Comparison of ENCODE assay signal across 21 mouse cellular contexts in genomic region chr5:54005865-54006225, GRCm38 (mm10). TPM values are rescaled to one million over a fixed set of nuclear protein-coding genes. Genes with fewer than 3 reads are reported as not detected.
DNase-seq lines count a peak whose midpoint lies in the region; ATAC-seq and TF ChIP-seq lines count a peak whose summit lies in the region.
"Had no signal": no experiment of that assay in that cellular context is flagged by ENCODE, and none has a peak within 500 bp of the region (broad histone marks: within the 10 kb centered on the region; RNA-seq: fewer than 3 reads in every experiment).

No protein-coding gene starts in this region.

- no peaks in the 10 kb centered on the region for H3K36me3 ChIP-seq in liver, adult 2 months (ENCODE audit: control insufficient read depth, insufficient read depth, low read length)
- no peaks in the 10 kb centered on the region for H3K36me3 ChIP-seq in liver, embryonic 12.5 days
- H3K36me3 ChIP-seq in embryonic facial prominence, embryonic 13.5 days, result no peaks in the 10 kb centered on the region
- H3K36me3 ChIP-seq: embryonic facial prominence, embryonic 15.5 days; heart, embryonic 13.5 days; hindbrain, embryonic 12.5 days; intestine, embryonic 15.5 days had no signal

- no peak overlapping the region for H3K4me2 ChIP-seq in liver, embryonic 12.5 days
- 0 out of 2 replicates have a peak overlapping the region, but pooled peaks have one; percentile 1 for H3K4me2 ChIP-seq in embryonic facial prominence, embryonic 13.5 days
- H3K4me2 ChIP-seq: embryonic facial prominence, embryonic 15.5 days; heart, embryonic 13.5 days; hindbrain, embryonic 12.5 days; intestine, embryonic 15.5 days had no signal

- no peak for TF ChIP-seq POLR2A in liver, adult 2 months (IDR thresholded peaks at IDR 0.05; ENCODE audit: extremely low read depth, insufficient read depth, low read length)

- H3K79me2 ChIP-seq in liver, adult 2 months (ENCODE audit: control insufficient read depth, insufficient read depth, low read length), result peaks cover 39% of the 10 kb centered on the region

- intact Hi-C loops in gastrocnemius, adult 2 months (cut with DNase I), result no loop called here

- TF ChIP-seq CTCF in gastrocnemius, adult 2 months (IDR thresholded peaks at IDR 0.05), result no peak
- TF ChIP-seq CTCF in liver, adult 2 months (IDR thresholded peaks at IDR 0.05; ENCODE audit: low read depth, low read length), result no peak

- H3K4me1 ChIP-seq in liver, adult 2 months (ENCODE audit: control insufficient read depth, insufficient read depth, low read length), result peaks cover 18% of the 10 kb centered on the region
- peaks cover 18% of the 10 kb centered on the region for H3K4me1 ChIP-seq in liver, embryonic 12.5 days
- H3K4me1 ChIP-seq in embryonic facial prominence, embryonic 13.5 days, result peaks cover 12% of the 10 kb centered on the region
- H3K4me1 ChIP-seq: intestine, embryonic 15.5 days had no signal

- H3K4me3 ChIP-seq in gastrocnemius, adult 2 months, result no peak overlapping the region
- no peak overlapping the region for H3K4me3 ChIP-seq in liver, adult 2 months (ENCODE audit: insufficient read depth, low read depth, low read length)
- no peak overlapping the region for H3K4me3 ChIP-seq in liver, embryonic 12.5 days
- H3K4me3 ChIP-seq in embryonic facial prominence, embryonic 13.5 days, result no peak overlapping the region
- H3K4me3 ChIP-seq: embryonic facial prominence, embryonic 15.5 days; erythroblast, embryonic 14.5 days; forebrain, embryonic 10.5 days; heart, embryonic 13.5 days; hindbrain, embryonic 12.5 days; intestine, embryonic 15.5 days had no signal

- no peak for ATAC-seq in liver, embryonic 12.5 days
- ATAC-seq in CD4-positive, CD25-positive, alpha-beta regulatory T cell, adult 4 months, result peak; percentile 14
- no peak for ATAC-seq in embryonic facial prominence, embryonic 13.5 days (ENCODE audit: insufficient number of reproducible peaks, insufficient read depth, low FRiP score, low TSS enrichment, low read depth)
- no peak for ATAC-seq in granulocyte monocyte progenitor cell, adult 5-6 weeks (replicated peaks; ENCODE audit: poor library complexity, severe bottlenecking)
- ATAC-seq: forebrain, embryonic 14.5 days; hindbrain, postnatal 0 days; intestine, embryonic 15.5 days had no signal

- WGBS in liver, adult 2 months, result 47% methylated on average over 6 of the region's 6 CpGs
- WGBS in liver, embryonic 12.5 days (ENCODE audit: insufficient replicate concordance), result 54% methylated on average over 6 of the region's 6 CpGs
- WGBS in embryonic facial prominence, embryonic 13.5 days, result 17% methylated on average over 6 of the region's 6 CpGs

- peak overlapping the region; percentile 57 for H3K27ac ChIP-seq in gastrocnemius, adult 2 months
- H3K27ac ChIP-seq in liver, adult 2 months (replicated peaks; ENCODE audit: insufficient read depth, low read depth, low read length), result peak overlapping the region; percentile 83
- H3K27ac ChIP-seq in liver, embryonic 12.5 days, result no peak overlapping the region
- no peak overlapping the region for H3K27ac ChIP-seq in embryonic facial prominence, embryonic 13.5 days
- H3K27ac ChIP-seq: embryonic facial prominence, embryonic 15.5 days; forebrain, embryonic 10.5 days; heart, embryonic 13.5 days; hindbrain, embryonic 12.5 days; hindbrain, postnatal 0 days; intestine, embryonic 15.5 days had no signal

- no peaks in the 10 kb centered on the region for H3K27me3 ChIP-seq in liver, adult 2 months (ENCODE audit: control insufficient read depth, insufficient read depth, low read length)
- H3K27me3 ChIP-seq in liver, embryonic 12.5 days (replicated peaks), result no peaks in the 10 kb centered on the region
- no peaks in the 10 kb centered on the region for H3K27me3 ChIP-seq in embryonic facial prominence, embryonic 13.5 days
- H3K27me3 ChIP-seq: embryonic facial prominence, embryonic 15.5 days; heart, embryonic 13.5 days; hindbrain, embryonic 12.5 days; intestine, embryonic 15.5 days had no signal

- DNase-seq in gastrocnemius, adult 2 months, result no peak
- DNase-seq in gastrocnemius, adult 18-20 months (ENCODE audit: low spot score), result no peak
- DNase-seq in liver, adult 2 months (ENCODE audit: extremely low read depth, low read depth, low spot score), result no peak
- DNase-seq: adrenal gland, adult 8-10 months; adrenal gland, postnatal 36 days; cerebellum, adult 2 months; cerebellum, postnatal 10 days; gastrocnemius, postnatal 10 days; heart, postnatal 36 days had no signal

- no peaks in the 10 kb centered on the region for H3K9me3 ChIP-seq in liver, embryonic 12.5 days (replicated peaks)
- no peaks in the 10 kb centered on the region for H3K9me3 ChIP-seq in embryonic facial prominence, embryonic 13.5 days
- H3K9me3 ChIP-seq: embryonic facial prominence, embryonic 15.5 days; forebrain, embryonic 10.5 days; heart, embryonic 13.5 days; hindbrain, embryonic 12.5 days; intestine, embryonic 15.5 days had no signal

- no peak overlapping the region for H3K9ac ChIP-seq in liver, adult 2 months (ENCODE audit: low read depth, low read length)
- H3K9ac ChIP-seq in liver, embryonic 12.5 days, result no peak overlapping the region
- no peak overlapping the region for H3K9ac ChIP-seq in embryonic facial prominence, embryonic 13.5 days
- H3K9ac ChIP-seq: embryonic facial prominence, embryonic 15.5 days; heart, embryonic 13.5 days; hindbrain, embryonic 12.5 days; intestine, embryonic 15.5 days had no signal

RNA-seq across cellular contexts. Expression of gene Stim2, which starts 7.5 kb away (rescaled TPM):
- 10 to 100 TPM; 34.1 to 58.6 TPM for total RNA-seq in gastrocnemius, adult 2 months (2021)
- total RNA-seq in gastrocnemius, adult 18-20 months (2021), result 10 to 100 TPM; 43.7 to 52.6 TPM
- 13.2 and 13.7 TPM in 2 replicates for total RNA-seq in liver, adult 2 months (2014; rRNA removed)
- 7.1 and 12.2 TPM in 2 replicates for polyA plus RNA-seq in liver, adult 2 months (2012; rRNA removed)
- polyA plus RNA-seq in liver, embryonic 12.5 days (2016; fragmentation: Nextera tagmentation; extraction: Ambion mirVana), result 8.1 and 9.1 TPM in 2 replicates
- 10 to 100 TPM; 20.9 to 27.9 TPM for polyA plus RNA-seq in CD4-positive, CD25-positive, alpha-beta regulatory T cell, adult 4 months (2017; shearing (Covaris generic))
- 14.8 and 16.4 TPM in 2 replicates for polyA plus RNA-seq in embryonic facial prominence, embryonic 13.5 days (2015; fragmentation: Nextera tagmentation; extraction: Ambion mirVana)
- 13.4 and 17.7 TPM in 2 replicates for total RNA-seq in granulocyte monocyte progenitor cell, adult 5-6 weeks (2014; fragmentation: Nextera tagmentation)
- total RNA-seq in granulocyte monocyte progenitor cell, adult 5-6 weeks (2017), result 18.0 and 27.9 TPM in 2 replicates

Comparison
In these comparisons a context has a peak if more than half of its experiments do, and no peak if none do; other contexts are left out.
1. H3K27ac ChIP-seq: peak in gastrocnemius, adult 2 months (single experiment) and liver, adult 2 months (single experiment); none in liver, embryonic 12.5 days (single experiment) and embryonic facial prominence, embryonic 13.5 days (single experiment).